Mouse (Mus musculus): ENCODE measurements around the gene Brsk1. TPM values are rescaled to one million over a fixed set of nuclear protein-coding genes. Genes with fewer than 3 reads are reported as not detected.

The Brsk1 gene
- polyA plus RNA-seq, 1 experiment from 2014 or later: 6.8 TPM

GRCm38 (mm10) chr7:4764946-4765710, 74.7 kb downstream of the Brsk1 start:
- 18% methylated on average over 4 of the region's 4 CpGs for WGBS

More at GRCm38 (mm10) chr7:4764946-4765710, 74.7 kb downstream of the Brsk1 start:
- ATAC-seq: no peak
- H3K4me3 ChIP-seq (replicated peaks): no peak overlapping the region
- no peak overlapping the region for H3K9ac ChIP-seq (replicated peaks)
- H3K27me3 ChIP-seq: no peaks in the 10 kb centered on the region
- H3K4me1 ChIP-seq (replicated peaks): no peaks in the 10 kb centered on the region
- H3K9me3 ChIP-seq: no peaks in the 10 kb centered on the region
- no peak overlapping the region for H3K27ac ChIP-seq
- no peaks in the 10 kb centered on the region for H3K36me3 ChIP-seq
- H3K4me2 ChIP-seq (replicated peaks): no peak overlapping the region

Other genes starting within 250 kb of the Brsk1 start
- gene Rdh13, start 245.0 kb upstream of the Brsk1 start, polyA plus RNA-seq (2015; fragmentation: Nextera tagmentation; extraction: Ambion mirVana): 37.9 and 41.6 TPM in 2 replicates
- 5.5 and 8.2 TPM in 2 replicates for gene Eps8l1, start 229.9 kb upstream of the Brsk1 start, polyA plus RNA-seq (2015; fragmentation: Nextera tagmentation; extraction: Ambion mirVana)
- gene Ppp1r12c, start 188.9 kb upstream of the Brsk1 start, polyA plus RNA-seq (2015; fragmentation: Nextera tagmentation; extraction: Ambion mirVana): 34.9 and 51.9 TPM in 2 replicates
- 5.4 and 6.3 TPM in 2 replicates for gene Tnnt1, start 174.2 kb upstream of the Brsk1 start, polyA plus RNA-seq (2015; fragmentation: Nextera tagmentation; extraction: Ambion mirVana)
- 1.4 and 2.3 TPM in 2 replicates for gene Tnni3, start 166.4 kb upstream of the Brsk1 start, polyA plus RNA-seq (2015; fragmentation: Nextera tagmentation; extraction: Ambion mirVana)
- 1.5 and 2.3 TPM in 2 replicates for gene Dnaaf3, start 158.2 kb upstream of the Brsk1 start, polyA plus RNA-seq (2015; fragmentation: Nextera tagmentation; extraction: Ambion mirVana)
- gene Syt5, start 143.1 kb upstream of the Brsk1 start, polyA plus RNA-seq (2015; fragmentation: Nextera tagmentation; extraction: Ambion mirVana): 92.2 and 97.8 TPM in 2 replicates
- 0.35 and 0.67 TPM in 2 replicates for gene Ptprh, start 86.6 kb upstream of the Brsk1 start, polyA plus RNA-seq (2015; fragmentation: Nextera tagmentation; extraction: Ambion mirVana)
- gene Tmem86b, start 59.2 kb upstream of the Brsk1 start, polyA plus RNA-seq (2015; fragmentation: Nextera tagmentation; extraction: Ambion mirVana): 3.8 and 3.9 TPM in 2 replicates
- 9.2 and 11.4 TPM in 2 replicates for gene Ppp6r1, start 31.6 kb upstream of the Brsk1 start, polyA plus RNA-seq (2015; fragmentation: Nextera tagmentation; extraction: Ambion mirVana)
- 122 and 123 TPM in 2 replicates for gene Hspbp1, start 5.5 kb upstream of the Brsk1 start, polyA plus RNA-seq (2015; fragmentation: Nextera tagmentation; extraction: Ambion mirVana)
- gene Tmem150b, start 34.6 kb downstream of the Brsk1 start, polyA plus RNA-seq (2015; fragmentation: Nextera tagmentation; extraction: Ambion mirVana): 0.22 and 0.24 TPM in 2 replicates
- 90.0 and 92.5 TPM in 2 replicates for gene Kmt5c, start 49.5 kb downstream of the Brsk1 start, polyA plus RNA-seq (2015; fragmentation: Nextera tagmentation; extraction: Ambion mirVana)
- gene Cox6b2, start 62.5 kb downstream of the Brsk1 start, polyA plus RNA-seq (2015; fragmentation: Nextera tagmentation; extraction: Ambion mirVana): 19.7 and 22.9 TPM in 2 replicates
- not detected in 2 replicates for gene Fam71e2, start 80.7 kb downstream of the Brsk1 start, polyA plus RNA-seq (2015; fragmentation: Nextera tagmentation; extraction: Ambion mirVana)
- gene Il11, start 92.3 kb downstream of the Brsk1 start, polyA plus RNA-seq (2015; fragmentation: Nextera tagmentation; extraction: Ambion mirVana): 0.48 and 1.1 TPM in 2 replicates
- 0.45 TPM in 1 of 2 replicates, not detected in the other for gene Tmem190, start 92.3 kb downstream of the Brsk1 start, polyA plus RNA-seq (2015; fragmentation: Nextera tagmentation; extraction: Ambion mirVana)
- 2.5 and 3.0 TPM in 2 replicates for gene Tmem238, start 99.1 kb downstream of the Brsk1 start, polyA plus RNA-seq (2015; fragmentation: Nextera tagmentation; extraction: Ambion mirVana)
- 224 and 265 TPM in 2 replicates for gene Rpl28, start 102.3 kb downstream of the Brsk1 start, polyA plus RNA-seq (2015; fragmentation: Nextera tagmentation; extraction: Ambion mirVana)
- gene Ube2s, start 122.0 kb downstream of the Brsk1 start, polyA plus RNA-seq (2015; fragmentation: Nextera tagmentation; extraction: Ambion mirVana): 281 and 301 TPM in 2 replicates
- 8.8 and 9.7 TPM in 2 replicates for gene Shisa7, start 154.1 kb downstream of the Brsk1 start, polyA plus RNA-seq (2015; fragmentation: Nextera tagmentation; extraction: Ambion mirVana)
- 3.3 and 5.3 TPM in 2 replicates for gene Isoc2b, start 179.7 kb downstream of the Brsk1 start, polyA plus RNA-seq (2015; fragmentation: Nextera tagmentation; extraction: Ambion mirVana)
- 0.43 and 0.65 TPM in 2 replicates for gene Isoc2a, start 186.5 kb downstream of the Brsk1 start, polyA plus RNA-seq (2015; fragmentation: Nextera tagmentation; extraction: Ambion mirVana)
- gene Gm36210, start 215.9 kb downstream of the Brsk1 start, polyA plus RNA-seq (2015; fragmentation: Nextera tagmentation; extraction: Ambion mirVana): 0.31 and 0.32 TPM in 2 replicates
- gene Zfp628, start 224.6 kb downstream of the Brsk1 start, polyA plus RNA-seq (2015; fragmentation: Nextera tagmentation; extraction: Ambion mirVana): 4.3 and 4.4 TPM in 2 replicates
- gene Nat14, start 231.4 kb downstream of the Brsk1 start, polyA plus RNA-seq (2015; fragmentation: Nextera tagmentation; extraction: Ambion mirVana): 29.5 and 31.1 TPM in 2 replicates
- gene Ssc5d, start 235.2 kb downstream of the Brsk1 start, polyA plus RNA-seq (2015; fragmentation: Nextera tagmentation; extraction: Ambion mirVana): 0.88 and 0.98 TPM in 2 replicates

Data from midbrain, embryonic 13.5 days (tissue).